Mouse (Mus musculus) thymus, adult 2 months (tissue): Measurements from ENCODE around the gene Tmem163.

Experiments
- CTCF ChIP-seq: fragments of 200-500 bp; IDR thresholded peaks from 2 replicates; pipeline ENCODE4 v1.5.1; 2012; ENCODE audit warnings: mild to moderate bottlenecking, control low read depth, low read length, moderate library complexity, borderline replicate concordance; ENCODE audit not compliant: control insufficient read depth, poor library complexity, insufficient read depth; ENCODE audit errors: extremely low read depth
- POLR2A ChIP-seq: fragments of 200-500 bp; IDR thresholded peaks from 2 replicates; pipeline ENCODE4 v1.6.1; 2012; ENCODE audit warnings: mild to moderate bottlenecking, low read length, control low read depth, moderate library complexity; ENCODE audit not compliant: control insufficient read depth, poor library complexity, insufficient read depth; ENCODE audit errors: extremely low read depth

DNA sequence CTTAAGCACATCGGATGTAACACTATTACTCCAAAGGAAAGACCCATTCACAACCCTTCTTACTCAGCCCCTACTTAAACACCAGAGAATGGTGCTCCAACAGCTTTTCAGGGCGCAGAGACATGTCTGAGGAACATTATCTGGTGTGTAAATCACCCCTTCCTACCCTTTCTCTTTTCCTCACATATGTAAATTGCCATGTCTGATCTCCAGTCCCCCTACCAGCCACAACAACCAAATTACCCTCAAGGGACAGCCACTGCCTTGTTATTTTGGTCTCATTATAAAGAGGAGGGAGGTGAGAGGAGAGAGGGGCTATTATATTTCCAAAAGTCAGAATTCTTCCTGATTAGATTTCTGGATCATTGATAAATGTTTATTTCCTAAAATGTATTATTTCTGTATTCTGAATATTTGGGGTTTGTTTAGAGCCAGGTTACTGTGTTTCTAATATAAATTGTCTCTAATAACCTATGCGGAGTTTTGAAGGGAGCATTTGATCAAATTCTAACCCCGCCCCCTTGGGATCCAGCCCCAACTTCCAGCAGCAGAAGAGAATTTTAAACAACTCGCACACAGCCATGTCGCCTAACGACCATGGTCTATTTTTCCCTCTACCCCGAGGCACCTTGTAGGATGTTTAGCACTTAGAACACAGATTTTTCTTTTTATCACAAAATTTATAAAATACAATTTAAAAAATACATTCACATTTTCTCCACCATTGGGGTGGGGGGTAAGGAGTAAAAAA, 12.1 kb downstream of the Tmem163 start:
- no peak for TF ChIP-seq CTCF
- no peak for TF ChIP-seq POLR2A
